Mouse (Mus musculus) left cerebral cortex, postnatal 10 days (tissue): Measurements from ENCODE around the gene Nol3. TPM values are rescaled to one million over a fixed set of nuclear protein-coding genes. Genes with fewer than 3 reads are reported as not detected.

Source experiments
- DNase-seq, 2 experiments: peaks; one replicate each; pipeline ENCODE4 v3.0.0; 2021 to 2022; ENCODE audit warnings: low spot score in 2 of 2, mixed read lengths in 1 of 2; ENCODE audit errors: extremely low spot score in 1 of 2
- intact Hi-C: fragments of 180-260 bp; cut with DNase I; formaldehyde crosslinking; loops from one replicate; pipeline ENCODE4 v1.15.1; 2025
- total RNA-seq, 2 experiments: library from RNA; stranded (reverse); gene quantifications; 2 replicates each; pipeline ENCODE4 v1.2.3; 2021

The Nol3 gene
- total RNA-seq, 2 experiments from 2014 or later: 3.2 to 3.5 TPM

DNA sequence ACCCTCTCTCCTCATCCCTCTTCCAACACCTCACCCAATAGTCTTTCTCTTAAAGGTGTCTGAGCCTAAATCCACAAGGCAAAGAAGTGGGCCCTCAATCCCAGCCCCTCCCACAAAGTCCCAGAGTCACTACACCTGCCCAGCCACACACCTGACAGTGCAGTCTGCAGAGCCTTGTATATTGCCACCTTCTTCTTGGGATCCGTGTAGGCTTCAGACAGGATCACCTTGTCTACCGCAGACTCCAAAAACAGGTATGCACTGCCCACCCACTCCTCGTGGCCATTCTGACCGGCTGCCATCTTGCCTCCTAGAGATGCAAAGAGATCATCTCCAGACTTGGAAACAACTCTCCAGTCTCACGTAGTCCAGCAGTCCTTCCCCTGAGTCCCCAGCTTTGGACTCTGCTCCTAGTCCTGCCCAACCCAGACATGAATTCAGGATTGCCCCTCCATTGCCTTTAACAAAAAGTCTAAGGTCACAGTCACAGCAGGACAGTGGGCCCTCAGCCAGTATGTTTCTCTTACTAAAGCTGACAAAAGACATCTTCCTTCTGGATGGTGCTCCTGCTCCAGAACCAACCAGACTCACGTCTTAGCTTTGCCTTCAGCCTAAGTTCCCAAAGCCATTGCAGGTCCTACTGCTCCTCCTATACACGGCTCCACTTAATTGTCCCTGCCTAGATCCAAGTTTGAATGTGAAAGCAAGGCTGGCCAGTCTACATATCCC is 15.4 kb upstream of the Nol3 start:
- DNase-seq: no peak
- intact Hi-C loops: no loop called here

DNA sequence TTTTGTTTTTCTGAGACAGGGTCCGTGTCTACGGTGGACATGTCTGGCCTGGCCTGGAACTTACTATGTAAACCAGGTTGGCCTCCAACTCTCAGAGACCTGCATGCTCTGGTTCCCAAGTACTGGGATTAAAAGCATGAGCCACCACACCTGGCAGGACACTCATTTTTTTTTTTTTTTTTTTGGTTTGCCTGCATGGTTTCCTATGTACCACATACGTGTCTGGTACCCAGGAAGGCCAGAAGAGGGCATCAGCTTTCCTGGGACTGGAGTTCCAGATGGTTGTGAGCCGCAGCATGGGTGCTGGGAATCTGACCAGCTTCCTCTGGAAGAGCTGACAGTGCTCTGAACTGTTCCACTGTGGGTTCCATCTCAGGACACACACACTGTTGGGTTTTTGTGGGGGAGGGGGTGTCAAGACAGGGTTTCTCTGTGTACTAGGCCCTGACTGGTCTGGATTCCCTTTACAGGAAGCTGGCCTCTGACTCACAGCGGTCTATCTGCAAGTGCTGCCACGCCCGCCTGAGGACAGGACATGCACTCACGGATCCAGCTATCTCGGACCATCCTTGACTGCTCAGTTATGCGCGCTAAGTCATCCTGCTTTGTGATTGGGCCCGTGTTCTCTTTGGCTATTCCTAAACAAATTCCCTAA is 14.5 kb upstream of the Nol3 start:
- intact Hi-C loops: no loop called here
- no peak for DNase-seq

GRCm38 (mm10) chr8:105263244-105263912 is 12.6 kb upstream of the Nol3 start:
- intact Hi-C loops: no loop called here
- DNase-seq: no peak

DNA sequence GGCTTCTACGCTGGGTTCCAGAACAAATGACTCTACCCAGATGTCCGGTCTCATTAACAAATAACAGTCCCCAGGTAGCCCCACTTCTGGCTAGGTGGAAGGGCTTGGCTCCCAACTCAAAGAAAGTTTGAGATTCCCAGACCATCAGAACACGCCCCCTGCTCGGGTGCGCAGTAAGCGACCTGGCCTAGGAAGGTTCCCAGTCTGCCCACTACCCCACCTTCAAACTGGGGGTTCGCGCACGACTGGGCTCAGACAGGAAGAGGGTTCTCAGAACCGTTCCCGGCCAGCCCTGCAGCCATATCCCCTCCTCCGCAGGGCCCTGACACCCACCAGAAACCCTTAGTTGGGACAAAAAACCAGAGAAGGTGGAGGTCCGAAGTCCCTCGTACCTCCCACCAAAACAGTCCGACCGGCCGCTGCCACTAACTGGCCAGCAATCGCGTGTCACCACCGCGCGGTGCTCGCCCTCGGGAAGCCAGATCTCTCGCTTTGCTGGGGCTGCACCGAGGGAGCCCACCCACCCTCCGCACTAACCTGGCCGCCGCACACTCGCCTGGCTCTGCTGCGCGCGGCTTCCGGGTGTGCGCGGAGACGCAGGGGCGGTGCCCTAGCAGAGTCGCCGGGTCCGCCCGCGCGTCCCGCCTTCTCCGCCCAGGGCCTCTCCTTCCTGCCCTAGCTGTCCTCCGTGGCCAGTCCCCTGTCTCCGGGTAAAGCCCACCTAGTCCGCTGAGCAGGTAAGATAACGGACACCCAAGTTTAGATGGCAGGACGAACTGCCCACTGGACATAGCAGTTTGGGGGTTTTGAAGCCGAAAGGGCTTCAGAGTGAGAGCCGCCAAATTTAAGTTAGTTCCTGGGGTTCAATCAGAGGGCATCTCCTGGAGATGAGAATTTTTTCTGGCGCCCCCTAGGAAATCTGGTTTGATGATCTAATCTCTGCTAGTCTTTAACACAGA is 11.6 kb upstream of the Nol3 start, which contains the start of the genes Tradd and Fbxl8:
Tradd (minus strand) TSS at position 586 of the 959 bp plus-strand sequence.
Fbxl8 (plus strand) TSS at position 625 of the 959 bp plus-strand sequence.
- intact Hi-C loops: no loop called here
- peak in 1 of 2 experiments; percentile 79 for DNase-seq

DNA sequence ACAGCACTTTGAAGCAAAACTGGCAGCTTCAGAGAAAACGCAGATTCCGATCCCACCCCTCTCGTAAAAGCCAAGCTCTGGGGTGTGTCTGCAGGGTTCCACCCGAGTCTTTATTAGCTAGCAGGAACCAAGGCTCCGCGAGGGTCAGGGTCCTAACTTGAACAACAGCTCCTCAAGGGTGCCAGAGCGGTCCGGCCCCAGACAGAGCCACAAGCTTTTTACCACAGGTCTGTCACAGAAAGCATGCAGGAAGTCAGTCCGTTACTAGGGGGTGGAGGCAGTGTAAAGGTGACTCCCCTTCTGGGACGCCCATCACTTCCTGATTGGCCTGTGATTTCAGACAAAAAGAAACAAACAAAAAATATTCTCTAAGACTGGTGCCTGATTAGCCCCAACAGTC is 10.8 kb upstream of the Nol3 start:
- DNase-seq: no peak
- intact Hi-C loops: no loop called here

GRCm38 (mm10) chr8:105266775-105267174 is 9.2 kb upstream of the Nol3 start:
- peak in 1 of 2 experiments; percentile 52 for DNase-seq
- intact Hi-C loops: no loop called here

DNA sequence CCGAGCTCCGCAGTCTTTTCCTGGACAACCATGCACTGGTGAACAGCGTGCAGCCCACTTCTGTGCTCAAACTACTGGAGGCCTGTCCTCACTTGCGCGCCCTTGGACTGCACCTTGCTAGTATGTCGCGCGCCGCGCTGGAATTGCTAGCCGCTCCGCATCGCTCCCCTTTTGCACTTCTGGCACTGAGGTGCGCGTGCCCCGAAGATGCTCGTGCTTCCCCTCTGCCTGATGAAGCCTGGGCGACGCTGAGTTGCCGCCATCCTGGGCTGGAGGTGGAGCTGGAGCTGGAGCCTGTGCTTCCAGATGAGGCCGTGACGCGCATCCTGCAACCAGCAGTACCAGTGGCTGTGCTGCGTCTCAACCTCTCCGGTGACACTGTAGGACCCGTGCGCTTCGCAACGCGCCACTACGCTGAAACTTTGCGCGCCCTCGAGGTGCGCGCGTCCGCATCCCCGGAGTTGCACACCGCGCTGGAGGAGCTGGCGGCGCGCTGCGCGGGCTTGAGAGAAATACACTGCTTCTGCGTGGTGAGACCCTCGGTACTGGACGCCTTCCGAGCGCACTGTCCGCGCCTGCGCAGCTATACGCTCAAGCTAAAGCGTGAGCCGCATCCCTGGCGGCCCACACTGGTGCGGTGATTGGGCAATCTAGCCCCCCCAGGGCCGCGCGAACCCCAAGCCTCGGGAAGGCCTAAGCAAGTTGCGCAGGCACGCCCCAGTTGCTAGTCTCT is 7.4 kb upstream of the Nol3 start:
- DNase-seq: peak; percentile 83 to 88
- intact Hi-C loops: no loop called here

DNA sequence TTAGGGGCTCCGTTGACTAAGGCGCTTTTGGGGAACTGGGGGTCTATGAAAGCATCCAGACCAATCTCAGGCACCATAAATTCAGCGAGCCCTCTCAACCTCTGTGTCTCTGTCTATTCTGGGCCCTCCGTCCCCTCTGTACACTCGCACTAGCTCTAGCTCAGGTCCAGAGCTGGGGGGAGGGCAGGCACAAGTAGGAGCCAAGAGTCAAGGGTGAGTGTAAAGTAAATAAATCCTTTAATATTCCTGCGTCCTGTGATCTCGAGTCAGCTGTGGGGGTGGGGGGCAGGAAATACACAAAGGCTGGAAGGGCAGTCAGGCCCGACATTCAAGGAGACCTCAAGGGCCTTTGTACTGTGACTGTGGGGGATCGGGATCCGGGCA is 6.9 kb upstream of the Nol3 start:
- intact Hi-C loops: no loop called here
- peak in 1 of 2 experiments; percentile 76 for DNase-seq

- intact Hi-C loops: no loop called here
- peak in 1 of 2 experiments; percentile 76 for DNase-seq
These were observed 6.4 kb upstream of the Nol3 start, which contains the start of gene Hsf4 for GRCm38 (mm10) chr8:105269461-105269947. TSS of gene Hsf4 (plus strand) at chr8:105269801.

DNA sequence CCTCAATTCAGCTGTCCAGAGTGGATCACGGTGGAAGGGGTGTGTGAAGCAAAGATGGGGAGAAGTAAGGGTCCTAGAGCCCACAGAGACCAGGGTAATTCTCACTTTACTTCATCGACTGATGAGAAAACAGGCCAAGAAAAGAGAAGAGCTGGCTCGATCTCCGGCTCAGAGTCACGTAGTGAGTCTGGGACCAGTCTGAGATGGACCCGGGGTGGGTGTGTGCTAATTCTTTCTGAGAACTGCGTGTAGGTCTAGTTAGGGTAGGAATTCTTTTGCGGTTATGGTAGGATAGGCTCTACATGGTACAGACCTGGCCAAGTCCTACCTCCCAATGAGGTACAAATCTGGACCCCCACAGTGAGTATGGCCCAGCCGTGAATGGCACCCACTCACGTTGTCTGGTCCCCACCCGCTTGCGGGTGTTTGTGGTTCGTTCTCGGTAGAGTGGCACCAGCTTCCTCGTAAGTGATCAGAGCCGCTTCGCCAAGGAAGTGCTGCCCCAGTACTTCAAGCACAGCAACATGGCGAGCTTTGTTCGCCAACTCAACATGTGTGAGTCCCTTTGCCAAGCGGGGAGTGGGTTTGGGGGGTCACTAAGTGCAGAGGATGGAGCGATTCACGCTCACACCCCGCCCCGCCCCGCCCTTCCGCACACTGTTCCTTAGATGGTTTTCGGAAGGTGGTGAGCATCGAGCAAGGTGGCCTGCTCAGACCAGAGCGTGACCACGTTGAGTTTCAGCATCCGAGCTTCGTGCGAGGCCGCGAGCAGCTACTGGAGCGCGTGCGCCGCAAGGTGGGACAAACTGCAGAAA is 5.6 kb upstream of the Nol3 start:
- DNase-seq: no peak
- intact Hi-C loops: no loop called here

- DNase-seq: no peak
- intact Hi-C loops: no loop called here
These were observed 5.1 kb upstream of the Nol3 start for GRCm38 (mm10) chr8:105270916-105271186.

DNA sequence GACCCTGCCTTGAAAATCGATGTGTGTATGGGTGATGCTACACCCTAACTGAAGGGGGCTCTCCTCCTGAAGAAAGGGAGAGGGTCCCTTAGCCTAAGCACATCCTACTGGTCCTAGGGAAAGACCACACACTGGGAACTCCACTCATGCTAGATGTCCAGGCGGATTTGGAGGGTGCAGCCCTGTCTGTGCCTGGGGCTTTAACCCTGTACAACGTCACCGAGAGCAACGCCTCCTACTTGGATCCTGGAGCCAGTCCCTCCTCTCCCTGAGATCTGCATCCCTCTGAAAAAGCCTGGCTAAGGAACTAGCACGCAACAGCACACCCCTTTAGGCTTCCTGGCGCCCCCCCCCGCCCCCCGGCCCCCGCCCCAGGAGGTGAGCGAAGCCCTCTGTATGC is 553 bp upstream of the Nol3 start:
- intact Hi-C loops: no loop called here
- DNase-seq: no peak

DNA sequence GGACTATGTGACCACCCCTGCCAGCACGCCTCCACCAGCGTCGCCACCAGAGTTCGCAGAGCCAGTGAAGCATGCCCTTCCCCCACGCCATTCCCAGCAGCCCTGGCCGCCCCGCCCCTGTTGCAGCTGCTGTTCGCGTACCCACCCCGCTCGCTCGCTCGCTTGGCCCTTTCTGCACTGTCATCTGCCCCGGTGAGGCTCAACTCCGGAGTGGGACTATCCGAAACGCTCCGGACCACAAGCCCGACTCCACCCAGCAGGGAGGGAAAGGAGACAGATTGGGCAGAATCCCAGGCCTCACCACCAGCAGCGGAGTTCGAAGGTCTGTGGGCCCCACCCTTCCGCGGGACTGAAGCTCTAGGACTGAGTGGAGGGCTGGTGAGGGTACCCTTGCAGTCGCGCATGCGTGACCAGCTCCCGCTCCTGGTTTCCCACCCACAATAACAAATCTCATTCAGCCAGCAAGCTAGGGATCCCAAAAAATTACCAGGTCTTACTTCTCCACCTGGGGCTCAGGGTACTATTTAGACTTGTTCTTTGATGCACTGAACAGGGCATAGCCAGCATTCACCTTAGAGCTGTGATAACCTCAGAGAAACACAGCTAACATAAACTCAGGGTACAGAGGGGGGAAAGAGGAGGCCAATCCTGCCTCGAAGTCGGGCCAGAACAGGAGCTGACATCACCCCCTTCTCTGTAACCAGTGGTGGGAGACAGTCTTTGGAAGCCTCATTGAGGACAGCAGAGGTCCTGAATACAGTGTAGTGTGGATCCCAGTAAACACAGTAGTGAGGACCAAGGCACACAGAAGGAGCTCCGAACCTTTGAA is 566 bp downstream of the Nol3 start:
- intact Hi-C loops: no loop called here
- DNase-seq: peak in 1 of 2 experiments; percentile 79

GRCm38 (mm10) chr8:105278911-105279334 is 3.0 kb downstream of the Nol3 start:
- intact Hi-C loops: no loop called here
- peak; percentile 64 to 85 for DNase-seq

DNA sequence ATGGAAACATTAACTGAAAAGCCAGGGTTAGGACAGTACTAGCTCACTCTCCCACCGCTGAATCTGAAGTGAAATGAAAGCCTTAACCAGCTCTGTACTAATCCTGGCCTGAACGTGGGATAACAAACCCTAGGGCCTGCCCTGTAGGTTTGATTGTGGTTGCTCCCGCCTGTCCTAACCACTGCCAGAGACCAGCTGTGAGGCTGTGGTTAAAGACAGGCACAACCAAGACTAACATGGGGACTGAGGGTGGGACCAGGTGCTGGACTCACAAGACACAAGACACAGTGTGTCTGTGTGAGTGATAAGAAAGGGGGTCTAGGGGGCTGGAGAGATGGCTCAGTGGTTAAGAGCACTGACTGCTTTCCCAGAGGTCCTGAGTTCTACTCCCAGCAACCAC is 4.6 kb downstream of the Nol3 start:
- no peak for DNase-seq
- intact Hi-C loops: no loop called here

DNA sequence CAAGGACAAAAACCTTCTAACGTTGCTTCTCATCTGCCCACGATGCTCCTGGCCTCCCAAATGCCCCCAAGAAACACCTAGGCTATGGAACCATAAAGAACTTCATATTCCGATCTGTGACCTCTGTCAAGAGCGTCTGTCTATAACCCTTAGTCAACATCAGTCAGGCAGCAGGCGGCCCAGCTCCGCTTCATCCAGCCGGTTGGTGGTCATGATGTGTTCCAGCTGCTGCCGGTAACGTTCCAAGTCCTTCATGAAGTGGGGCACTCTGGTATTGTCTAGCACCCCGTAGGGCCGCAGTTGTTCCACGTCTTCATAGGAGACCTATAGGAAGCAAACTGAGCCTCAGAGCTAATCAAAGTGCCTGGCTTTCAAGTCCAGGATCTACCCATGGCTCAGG is 5.9 kb downstream of the Nol3 start:
- intact Hi-C loops: no loop called here
- no peak for DNase-seq

DNA sequence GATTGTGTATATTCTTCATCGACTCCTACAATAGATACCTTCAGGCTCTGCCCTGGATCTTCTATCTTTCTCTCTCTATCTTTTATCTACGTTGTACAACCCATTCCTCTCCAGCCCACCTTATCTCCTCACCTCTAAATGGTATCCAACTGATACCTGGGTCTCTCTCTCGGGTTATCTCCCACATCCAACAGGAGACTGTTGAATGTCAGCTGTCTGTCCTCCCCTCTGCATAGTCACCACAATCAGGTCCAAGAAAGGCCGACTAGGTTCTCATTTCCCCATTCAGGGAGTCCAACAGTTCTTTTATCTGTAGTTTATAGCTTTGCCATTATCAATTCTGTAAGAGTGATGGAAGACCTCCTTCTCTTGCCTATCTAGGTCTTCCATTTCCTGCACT is 6.3 kb downstream of the Nol3 start:
- intact Hi-C loops: no loop called here
- no peak for DNase-seq
